Mouse (Mus musculus): ENCODE data around the gene Higd1c.
"Not testable (repeated sequence)": the region's sequence is repeated elsewhere in the genome, so short reads cannot be mapped to it uniquely, and the experiment has no call there.

The Higd1c gene

GRCm38 (mm10) chr15:100364242-100364641 lies at the start of gene Higd1c:
TSS of gene Higd1c (plus strand) at chr15:100364542.
- DNase-seq: no peak

GRCm38 (mm10) chr15:100318014-100318671 lies 46.2 kb upstream of the Higd1c start:
- DNase-seq: peak; percentile 61

GRCm38 (mm10) chr15:100319884-100320283 lies 44.5 kb upstream of the Higd1c start:
- no peak for DNase-seq

- DNase-seq: no peak
Observed at GRCm38 (mm10) chr15:100320295-100320905, 43.9 kb upstream of the Higd1c start.

DNA sequence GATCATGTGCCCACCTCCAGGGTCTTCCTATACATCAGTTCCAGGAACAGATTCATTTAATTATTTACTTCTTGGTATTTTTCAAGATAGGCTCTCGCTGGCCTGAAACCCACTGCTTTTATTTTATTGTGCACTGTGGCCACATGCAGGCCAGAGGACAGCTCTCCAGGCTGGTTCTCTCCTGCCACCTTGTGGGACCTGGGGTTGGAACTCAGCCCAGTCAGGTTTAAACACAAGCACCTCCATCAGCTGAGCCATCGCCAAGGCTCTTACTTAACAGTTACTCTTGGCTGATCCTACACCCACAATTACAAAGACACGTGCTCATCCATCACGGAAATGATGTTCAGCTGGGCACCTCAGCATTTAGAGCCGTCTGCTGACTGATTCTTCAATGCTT lies 43.2 kb upstream of the Higd1c start:
- DNase-seq: peak; percentile 75

DNA sequence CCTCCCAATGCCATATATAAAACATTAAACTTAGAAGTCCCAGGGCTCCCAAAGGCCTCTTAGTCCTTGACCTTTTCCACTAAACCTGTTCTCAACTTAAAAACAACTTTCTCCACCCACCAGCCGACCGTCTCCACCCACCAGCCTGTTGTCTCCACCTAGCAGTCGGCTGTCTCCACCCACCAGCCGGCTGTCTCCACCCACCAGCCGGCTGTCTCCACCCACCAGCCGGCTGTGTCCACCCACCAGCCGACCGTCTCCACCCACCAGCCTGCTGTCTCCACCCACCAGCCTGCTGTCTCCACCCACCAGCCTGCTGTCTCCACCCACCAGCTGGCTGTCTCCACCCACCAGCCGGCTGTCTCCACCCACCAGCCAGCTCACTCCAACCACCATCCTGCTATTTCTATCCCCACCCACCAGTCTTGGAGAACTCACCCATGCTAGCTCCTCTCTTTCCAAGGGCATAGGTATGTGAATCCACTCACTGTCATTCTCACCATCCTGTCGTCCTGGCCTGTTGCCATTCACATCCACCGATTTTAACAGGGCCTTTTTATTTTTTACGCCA lies 40.2 kb upstream of the Higd1c start:
- DNase-seq: no peak

DNA sequence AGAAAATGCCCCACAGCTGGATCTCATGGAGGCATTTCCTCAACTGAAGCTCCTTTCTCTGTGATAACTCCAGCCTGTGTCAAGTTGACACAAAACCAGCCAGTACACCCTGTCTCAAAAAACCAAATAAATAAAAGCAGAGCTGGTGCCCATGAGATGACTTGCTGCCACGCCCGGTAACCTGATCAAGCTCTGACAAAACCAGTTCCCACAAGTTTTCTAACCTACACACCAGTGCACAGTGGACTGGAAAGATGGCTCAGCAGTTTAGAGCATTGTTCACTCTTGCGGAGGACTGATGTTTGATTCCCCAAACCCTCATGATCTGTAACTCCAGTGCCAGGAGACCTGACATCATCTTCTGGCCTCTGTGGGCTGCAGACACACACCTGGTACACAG lies 39.1 kb upstream of the Higd1c start:
- DNase-seq: no peak

GRCm38 (mm10) chr15:100328089-100328488 lies 36.3 kb upstream of the Higd1c start:
- DNase-seq: not testable (repeated sequence)

- not testable (repeated sequence) for DNase-seq
Observed at GRCm38 (mm10) chr15:100329336-100329735, 35.0 kb upstream of the Higd1c start.

GRCm38 (mm10) chr15:100330739-100331138 lies 33.6 kb upstream of the Higd1c start:
- DNase-seq: no peak

DNA sequence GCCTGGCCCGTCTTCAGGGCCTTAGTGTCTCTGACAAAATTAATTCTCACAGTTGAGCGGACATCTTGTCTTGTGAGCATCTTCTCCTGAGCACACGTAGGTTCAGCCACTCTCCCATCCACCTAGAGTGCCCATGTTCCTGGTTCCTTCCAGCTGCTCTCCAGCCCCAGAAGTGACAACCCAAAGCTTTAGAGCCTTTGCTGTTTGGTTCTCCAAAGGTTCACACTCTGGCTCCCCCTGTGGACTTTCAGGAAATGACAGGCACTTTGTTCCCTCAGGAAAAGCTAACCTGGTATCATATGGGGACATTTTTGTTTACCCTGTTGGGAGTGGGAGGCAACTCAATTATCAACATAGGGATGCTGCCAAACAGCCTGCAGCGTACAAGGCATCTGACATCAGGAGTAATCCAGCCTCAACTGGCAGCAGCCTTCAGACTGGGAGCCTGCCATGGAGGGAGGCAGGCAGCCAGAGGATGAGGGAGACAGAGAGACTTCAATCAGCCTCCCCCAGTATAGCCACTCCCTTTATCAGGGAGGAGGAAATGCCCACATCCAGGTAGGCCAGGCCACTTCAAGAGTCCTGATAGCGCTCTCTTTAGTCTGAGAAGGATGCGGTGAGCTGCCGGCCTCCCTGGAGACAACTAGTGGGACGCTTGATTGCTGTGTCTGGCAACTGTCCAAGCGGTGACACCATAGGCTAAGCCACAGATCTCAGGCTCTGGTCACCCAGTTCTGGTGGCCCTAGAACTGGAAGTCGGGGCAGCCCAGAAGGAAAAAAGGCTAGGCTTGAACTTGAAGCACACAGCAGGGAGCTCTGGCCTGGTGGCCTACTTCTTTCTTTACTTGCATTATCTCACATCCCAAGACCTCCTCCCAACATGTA lies 32.0 kb upstream of the Higd1c start:
- not testable (repeated sequence) for DNase-seq

DNA sequence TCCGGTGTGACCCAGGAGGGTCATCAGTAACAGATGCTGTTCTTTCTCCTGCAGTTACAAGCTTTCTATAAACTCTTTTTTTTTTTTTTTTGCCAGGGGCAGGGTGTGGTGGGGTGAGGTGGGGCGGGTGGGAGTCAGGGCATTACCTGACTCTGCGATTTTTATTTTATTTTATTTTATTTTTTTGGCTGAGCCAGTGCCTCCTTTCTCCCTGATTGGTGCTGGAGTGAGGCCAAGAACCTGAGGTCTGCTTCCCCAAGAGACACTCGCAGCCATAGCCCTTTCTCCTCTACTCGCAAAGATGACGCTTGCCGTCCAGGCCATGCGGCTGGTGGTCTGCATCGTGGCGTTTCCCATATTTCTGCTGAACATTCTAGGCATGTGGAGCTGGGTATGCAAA lies 29.7 kb upstream of the Higd1c start, which contains the start of gene Mettl7a3:
Gene Mettl7a3, plus strand, starts transcription at position 301 of the 400 bp plus-strand sequence.
- DNase-seq: no peak

DNA sequence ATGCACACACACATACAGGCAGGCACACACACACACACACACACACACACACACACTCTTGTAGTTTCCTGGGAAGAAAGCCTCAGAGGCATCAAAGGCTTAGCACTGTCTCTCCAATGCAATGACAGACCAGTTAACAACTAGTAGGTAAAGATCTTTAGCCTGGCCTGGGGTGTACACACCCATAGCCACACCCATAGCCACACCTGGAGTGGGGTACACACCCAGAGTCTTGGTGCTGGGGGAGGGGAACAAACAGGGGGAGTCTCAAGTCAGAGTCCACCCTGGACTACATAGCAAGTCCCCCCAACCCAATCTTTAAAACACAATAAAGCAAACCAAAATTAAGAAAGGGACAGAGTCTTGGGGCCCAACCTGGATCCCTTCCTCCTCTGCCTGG lies 27.0 kb upstream of the Higd1c start:
- DNase-seq: not testable (repeated sequence)

DNA sequence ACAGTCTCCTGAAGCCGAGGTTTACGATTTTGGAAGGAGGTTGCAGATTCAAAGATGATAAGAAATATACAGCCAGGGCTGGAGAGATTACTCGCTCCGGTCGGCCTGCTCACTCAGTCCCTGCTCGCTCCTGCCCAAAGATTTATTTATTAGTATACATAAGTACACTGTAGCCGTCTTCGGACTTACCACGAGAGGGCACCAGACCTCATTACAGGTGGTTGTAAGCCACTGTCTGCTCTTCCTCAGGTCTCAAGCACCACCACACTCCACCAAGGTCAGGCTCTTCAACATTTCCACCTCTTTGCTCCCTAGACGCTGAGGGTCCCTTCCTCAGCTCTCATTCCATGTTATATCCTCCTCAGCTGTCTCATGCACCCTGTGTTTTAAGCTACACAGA lies 26.5 kb upstream of the Higd1c start:
- peak; percentile 82 for DNase-seq

GRCm38 (mm10) chr15:100341314-100341980 lies 22.9 kb upstream of the Higd1c start:
- DNase-seq: not testable (repeated sequence)

DNA sequence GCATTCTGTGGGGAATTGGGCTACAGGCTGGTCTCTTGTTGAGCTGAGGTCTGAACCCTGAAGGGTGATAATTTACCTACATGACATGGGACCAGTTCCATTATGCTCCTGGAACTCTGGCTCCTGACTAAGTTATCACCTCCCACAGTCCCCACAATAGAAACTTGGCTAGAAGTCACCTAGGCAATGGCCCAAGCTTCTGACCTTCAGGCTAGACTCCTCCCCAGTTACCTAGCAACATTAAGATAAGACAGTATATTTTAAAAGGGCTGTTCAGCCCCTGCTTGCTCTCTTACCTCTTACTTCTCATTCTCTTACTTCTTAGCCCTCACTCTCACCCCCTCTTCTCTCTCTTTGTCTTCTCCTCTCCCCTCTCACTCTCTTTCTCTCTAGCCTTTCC lies 18.9 kb upstream of the Higd1c start:
- DNase-seq: no peak

DNA sequence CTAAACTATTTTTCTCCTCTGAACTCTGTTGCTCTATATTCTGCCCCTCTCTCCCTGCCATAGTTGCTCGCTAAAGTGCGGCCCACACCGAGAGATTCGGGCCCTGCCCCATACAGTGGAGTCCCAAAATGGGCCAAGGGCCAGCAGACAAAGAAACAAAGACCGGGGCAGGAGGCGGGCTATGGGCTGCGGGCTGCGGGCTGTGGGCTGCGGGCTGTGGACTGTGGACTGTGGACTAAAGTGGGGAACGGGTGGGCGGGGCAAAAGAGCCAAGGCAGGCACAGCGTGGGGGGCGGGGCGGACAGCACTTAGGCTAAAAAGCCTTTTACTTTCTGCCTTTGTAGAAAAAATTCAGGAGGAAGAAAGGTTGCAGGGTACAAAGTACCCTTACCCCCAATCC lies 17.6 kb upstream of the Higd1c start:
- no peak for DNase-seq

DNA sequence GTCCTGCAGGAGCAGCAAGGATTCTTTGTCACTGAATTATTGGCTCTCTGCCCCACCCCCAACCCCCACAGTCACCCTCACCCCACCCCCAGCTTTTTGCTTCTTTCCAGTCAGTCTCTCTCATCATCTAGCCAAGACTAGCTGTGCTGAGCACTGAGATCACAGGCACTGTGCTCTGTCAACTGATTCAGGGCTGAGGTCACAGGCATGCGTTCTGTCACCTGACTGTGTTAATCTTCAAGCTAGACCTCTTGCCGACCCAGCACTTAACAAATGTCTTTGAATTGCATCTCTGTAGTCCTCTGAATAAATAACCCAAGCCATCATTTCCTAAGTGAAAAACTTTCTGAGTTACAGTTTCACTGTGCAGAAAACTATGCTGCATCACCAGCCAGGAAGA lies 14.8 kb upstream of the Higd1c start:
- no peak for DNase-seq

- no peak for DNase-seq
Observed at GRCm38 (mm10) chr15:100351501-100352060, 12.8 kb upstream of the Higd1c start.

DNA sequence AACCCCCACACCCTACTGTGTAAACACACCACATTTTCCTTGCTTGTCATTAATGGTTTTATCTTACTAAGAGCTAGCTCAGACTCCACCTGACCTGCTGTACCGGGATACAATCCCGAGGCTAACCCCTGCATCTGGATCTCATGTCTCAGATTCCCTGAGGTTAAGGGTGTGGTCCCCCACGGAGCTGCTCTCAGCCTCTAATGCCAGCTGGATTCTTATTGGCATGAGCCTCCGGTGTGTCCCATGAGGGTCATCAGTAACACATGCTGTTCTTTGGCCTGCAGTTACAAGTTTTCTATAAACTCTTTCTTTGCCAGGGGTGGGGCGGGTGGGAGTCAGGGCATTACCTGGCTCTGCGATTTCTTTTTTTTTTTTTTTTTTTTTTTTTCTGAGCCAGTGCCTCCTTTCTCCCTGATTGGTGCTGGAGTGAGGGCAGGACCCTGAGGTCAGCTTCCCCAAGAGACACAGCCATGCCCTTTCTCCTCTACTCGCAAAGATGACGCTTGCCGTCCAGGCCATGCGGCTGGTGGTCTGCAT lies 11.6 kb upstream of the Higd1c start, which contains the start of the genes Methig1 and Mettl7a2:
Gene Methig1, plus strand, starts transcription at position 439 of the 540 bp plus-strand sequence.
Gene Mettl7a2, plus strand, starts transcription at position 490 of the 540 bp plus-strand sequence.
- DNase-seq: no peak

GRCm38 (mm10) chr15:100353399-100353798 lies 10.9 kb upstream of the Higd1c start:
- DNase-seq: not testable (repeated sequence)

GRCm38 (mm10) chr15:100355876-100356275 lies 8.5 kb upstream of the Higd1c start:
- DNase-seq: no peak
